ENCODE assay signal across 19 mouse cellular contexts in the genomic region with DNA sequence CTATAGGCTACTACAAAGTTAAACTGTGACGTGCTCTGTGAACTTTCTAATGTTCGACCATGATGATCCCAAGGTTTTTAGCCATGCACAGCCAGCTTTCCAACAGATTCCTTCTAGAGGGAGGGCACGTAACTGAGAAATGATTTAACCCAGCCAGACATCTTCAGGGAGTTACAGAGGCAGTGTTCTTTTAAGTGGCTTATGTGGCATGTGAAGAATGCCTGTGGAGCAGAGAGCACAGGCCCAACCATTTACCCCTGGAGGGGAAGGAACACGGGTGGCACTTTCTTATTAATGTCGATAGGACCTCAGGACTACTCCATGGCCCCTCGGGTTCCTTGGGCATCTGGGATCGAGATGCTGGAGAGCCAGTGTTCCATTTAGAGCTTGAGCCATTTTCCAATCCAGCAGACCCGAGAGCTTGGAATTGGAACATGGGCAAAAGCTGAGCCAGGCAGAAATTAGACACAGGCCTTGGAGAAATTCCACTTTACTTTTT.
DNase-seq lines count a peak whose midpoint lies in the region; ATAC-seq and TF ChIP-seq lines count a peak whose summit lies in the region.
"Had no signal": no experiment of that assay in that cellular context is flagged by ENCODE, and none has a peak within 500 bp of the region (broad histone marks: within the 10 kb centered on the region; RNA-seq: fewer than 3 reads in every experiment).

No protein-coding gene starts in this region.

- H3K9me3 ChIP-seq in limb, embryonic 11.5 days (ENCODE audit: control insufficient read depth, low read length), result no peaks in the 10 kb centered on the region
- no peaks in the 10 kb centered on the region for H3K9me3 ChIP-seq in limb, embryonic 10.5 days (replicated peaks)
- H3K9me3 ChIP-seq in embryonic facial prominence, embryonic 13.5 days, result no peaks in the 10 kb centered on the region
- peaks cover 3% of the 10 kb centered on the region; the same call in 1 of the 2 replicates for H3K9me3 ChIP-seq in stomach, embryonic 16.5 days (replicated peaks; ENCODE audit: control insufficient read depth, low read length)
- H3K9me3 ChIP-seq: G1E; limb, embryonic 13.5 days; liver, embryonic 15.5 days had no signal

- intact Hi-C loops in gastrocnemius, adult 2 months (cut with DNase I), result loop anchor here (5.0 kb wide), 1 partner anchor 206 kb away; a partner anchor contains a TSS

- 0 out of 2 replicates have a peak overlapping the region, but pooled peaks have one; percentile 35 for H3K27ac ChIP-seq in gastrocnemius, adult 2 months
- 0 out of 2 replicates have a peak overlapping the region, but pooled peaks have one; percentile 14 for H3K27ac ChIP-seq in limb, embryonic 11.5 days (replicated peaks; ENCODE audit: low read depth, low read length)
- no peak overlapping the region for H3K27ac ChIP-seq in limb, embryonic 10.5 days
- H3K27ac ChIP-seq in embryonic facial prominence, embryonic 13.5 days, result peak overlapping the region; percentile 86
- H3K27ac ChIP-seq in stomach, embryonic 16.5 days (ENCODE audit: low read length), result peak overlapping the region; percentile 46
- H3K27ac ChIP-seq: hindbrain, embryonic 12.5 days; limb, embryonic 13.5 days; liver, embryonic 15.5 days; midbrain, embryonic 12.5 days had no signal

- no peak for ATAC-seq in limb, embryonic 11.5 days (ENCODE audit: insufficient number of reproducible peaks, low FRiP score, low TSS enrichment, low read depth)
- ATAC-seq in embryonic facial prominence, embryonic 13.5 days (ENCODE audit: insufficient number of reproducible peaks, insufficient read depth, low FRiP score, low TSS enrichment, low read depth), result no peak
- no peak for ATAC-seq in stomach, embryonic 16.5 days (ENCODE audit: insufficient read depth, low FRiP score)

- no peaks in the 10 kb centered on the region for H3K36me3 ChIP-seq in limb, embryonic 11.5 days (ENCODE audit: control insufficient read depth, insufficient read depth, low read length)
- H3K36me3 ChIP-seq in limb, embryonic 10.5 days, result no peaks in the 10 kb centered on the region
- H3K36me3 ChIP-seq in embryonic facial prominence, embryonic 13.5 days, result no peaks in the 10 kb centered on the region
- H3K36me3 ChIP-seq in stomach, embryonic 16.5 days (ENCODE audit: control insufficient read depth, insufficient read depth, low read length), result no peaks in the 10 kb centered on the region
- H3K36me3 ChIP-seq: hindbrain, embryonic 12.5 days; limb, embryonic 13.5 days; liver, embryonic 15.5 days; midbrain, embryonic 12.5 days had no signal

- no peak overlapping the region for H3K9ac ChIP-seq in limb, embryonic 11.5 days (ENCODE audit: low read length)
- H3K9ac ChIP-seq in embryonic facial prominence, embryonic 13.5 days, result no peak overlapping the region
- no peak overlapping the region for H3K9ac ChIP-seq in stomach, embryonic 16.5 days (ENCODE audit: low read length)
- H3K9ac ChIP-seq: hindbrain, embryonic 12.5 days; limb, embryonic 13.5 days; liver, embryonic 15.5 days; midbrain, embryonic 12.5 days had no signal

- no peaks in the 10 kb centered on the region for H3K27me3 ChIP-seq in limb, embryonic 11.5 days (ENCODE audit: control insufficient read depth, insufficient read depth, low read length)
- H3K27me3 ChIP-seq in limb, embryonic 10.5 days (ENCODE audit: low read depth, poor library complexity, severe bottlenecking), result no peaks in the 10 kb centered on the region
- no peaks in the 10 kb centered on the region for H3K27me3 ChIP-seq in embryonic facial prominence, embryonic 13.5 days
- H3K27me3 ChIP-seq in stomach, embryonic 16.5 days (ENCODE audit: control insufficient read depth, insufficient read depth, low read length), result no peaks in the 10 kb centered on the region
- H3K27me3 ChIP-seq: hindbrain, embryonic 12.5 days; limb, embryonic 13.5 days; liver, embryonic 15.5 days; midbrain, embryonic 12.5 days had no signal

- no peak overlapping the region for H3K4me2 ChIP-seq in limb, embryonic 11.5 days (ENCODE audit: low read depth, severe bottlenecking)
- H3K4me2 ChIP-seq in embryonic facial prominence, embryonic 13.5 days, result no peak overlapping the region
- no peak overlapping the region for H3K4me2 ChIP-seq in stomach, embryonic 16.5 days (ENCODE audit: low read depth, low read length)
- H3K4me2 ChIP-seq: hindbrain, embryonic 12.5 days; limb, embryonic 13.5 days; liver, embryonic 15.5 days; midbrain, embryonic 12.5 days had no signal

- 75% methylated on average over 8 of the region's 8 CpGs for WGBS in limb, embryonic 11.5 days
- 83% methylated on average over 8 of the region's 8 CpGs for WGBS in limb, embryonic 10.5 days
- 25% methylated on average over 8 of the region's 8 CpGs for WGBS in embryonic facial prominence, embryonic 13.5 days
- WGBS in stomach, embryonic 16.5 days, result 70% methylated on average over 8 of the region's 8 CpGs

- DNase-seq in gastrocnemius, adult 2 months, result no peak
- no peak for DNase-seq in gastrocnemius, postnatal 4 days (ENCODE audit: low spot score in 2 of 2)
- DNase-seq in limb, embryonic 11.5 days (ENCODE audit: low spot score), result no peak
- DNase-seq in limb, embryonic 10.5 days (ENCODE audit: low spot score), result no peak
- no peak for DNase-seq in cerebellum, adult 11 months
- DNase-seq: cerebellum, adult 2 months; heart, postnatal 10 days; kidney, adult 8-10 months; kidney, postnatal 36 days; layer of hippocampus, adult 9-11 months; right cerebral cortex, postnatal 4 days; thymus, postnatal 14 days had no signal

- no peak for TF ChIP-seq CTCF in gastrocnemius, adult 2 months (IDR thresholded peaks at IDR 0.05)

- H3K4me3 ChIP-seq in gastrocnemius, adult 2 months, result no peak overlapping the region
- H3K4me3 ChIP-seq in limb, embryonic 11.5 days (ENCODE audit: low read depth, low read length), result no peak overlapping the region
- no peak overlapping the region for H3K4me3 ChIP-seq in limb, embryonic 10.5 days
- H3K4me3 ChIP-seq in embryonic facial prominence, embryonic 13.5 days, result no peak overlapping the region
- no peak overlapping the region for H3K4me3 ChIP-seq in stomach, embryonic 16.5 days (replicated peaks; ENCODE audit: low read length)
- H3K4me3 ChIP-seq: hindbrain, embryonic 12.5 days; limb, embryonic 13.5 days; liver, embryonic 15.5 days; midbrain, embryonic 12.5 days had no signal

- 0 out of 2 replicates have a peak, but pooled peaks cover 4% of the 10 kb centered on the region for H3K4me1 ChIP-seq in limb, embryonic 11.5 days (ENCODE audit: control insufficient read depth, insufficient read depth, low read length)
- peaks cover 21% of the 10 kb centered on the region for H3K4me1 ChIP-seq in limb, embryonic 10.5 days
- H3K4me1 ChIP-seq in embryonic facial prominence, embryonic 13.5 days, result peaks cover 34% of the 10 kb centered on the region
- H3K4me1 ChIP-seq in stomach, embryonic 16.5 days (ENCODE audit: control insufficient read depth, insufficient read depth, low read length), result peaks cover 10% of the 10 kb centered on the region; the same call in 1 of the 2 replicates
- H3K4me1 ChIP-seq: hindbrain, embryonic 12.5 days; liver, embryonic 15.5 days; midbrain, embryonic 12.5 days had no signal
